Mouse (Mus musculus): ENCODE results near the gene Nlrp3.
"Not testable (repeated sequence)": the region's sequence is repeated elsewhere in the genome, so short reads cannot be mapped to it uniquely, and the experiment has no call there.

Gene Nlrp3

GRCm38 (mm10) chr11:59537218-59538130, 3.9 kb upstream of the Nlrp3 start:
- DNase-seq (ENCODE audit: low spot score in 2 of 2) = peak in 1 of 2 experiments; percentile 26

GRCm38 (mm10) chr11:59538387-59538786, 3.0 kb upstream of the Nlrp3 start:
- DNase-seq (ENCODE audit: low spot score in 2 of 2) = peak; percentile 44 to 77

- no peak for DNase-seq (ENCODE audit: low spot score in 2 of 2)
Measured at GRCm38 (mm10) chr11:59540123-59540522, 1.2 kb upstream of the Nlrp3 start.

- no peak for DNase-seq (ENCODE audit: low spot score in 2 of 2)
Measured at GRCm38 (mm10) chr11:59542442-59542841, 1.1 kb downstream of the Nlrp3 start.

- DNase-seq (ENCODE audit: low spot score in 2 of 2) = no peak
Measured at GRCm38 (mm10) chr11:59543376-59543775, 2.0 kb downstream of the Nlrp3 start.

- no peak for DNase-seq (ENCODE audit: low spot score in 2 of 2)
Measured at GRCm38 (mm10) chr11:59544005-59544404, 2.6 kb downstream of the Nlrp3 start.

- DNase-seq (ENCODE audit: low spot score in 2 of 2) = no peak
Measured at GRCm38 (mm10) chr11:59554127-59554526, 12.8 kb downstream of the Nlrp3 start.

- DNase-seq (ENCODE audit: low spot score in 2 of 2) = no peak
Measured at GRCm38 (mm10) chr11:59554535-59554934, 13.2 kb downstream of the Nlrp3 start.

GRCm38 (mm10) chr11:59560906-59561305, 19.5 kb downstream of the Nlrp3 start:
- DNase-seq (ENCODE audit: low spot score in 2 of 2) = no peak

GRCm38 (mm10) chr11:59562336-59562735, 21.0 kb downstream of the Nlrp3 start:
- DNase-seq (ENCODE audit: low spot score in 2 of 2) = no peak

- no peak for DNase-seq (ENCODE audit: low spot score in 2 of 2)
Measured at GRCm38 (mm10) chr11:59562837-59563236, 21.5 kb downstream of the Nlrp3 start.

GRCm38 (mm10) chr11:59569306-59569705, 27.9 kb downstream of the Nlrp3 start:
- no peak for DNase-seq (ENCODE audit: low spot score in 2 of 2)

GRCm38 (mm10) chr11:59575726-59576125, 34.4 kb downstream of the Nlrp3 start:
- no peak for DNase-seq (ENCODE audit: low spot score in 2 of 2)

- not testable (repeated sequence) for DNase-seq (ENCODE audit: low spot score in 2 of 2)
Measured at GRCm38 (mm10) chr11:59576135-59576534, 34.8 kb downstream of the Nlrp3 start, which contains the start of gene Olfr222. TSS of gene Olfr222 (minus strand) at chr11:59576235.

GRCm38 (mm10) chr11:59584539-59584938, 43.2 kb downstream of the Nlrp3 start:
- DNase-seq (ENCODE audit: low spot score in 2 of 2) = no peak

GRCm38 (mm10) chr11:59589496-59589895, 48.1 kb downstream of the Nlrp3 start:
- DNase-seq (ENCODE audit: low spot score in 2 of 2) = no peak

- no peak for DNase-seq (ENCODE audit: low spot score in 2 of 2)
Measured at GRCm38 (mm10) chr11:59593189-59593588, 51.8 kb downstream of the Nlrp3 start, which contains the start of gene Olfr223. TSS of gene Olfr223 (minus strand) at chr11:59593289.

- DNase-seq (ENCODE audit: low spot score in 2 of 2) = no peak
Measured at GRCm38 (mm10) chr11:59596091-59596490, 54.7 kb downstream of the Nlrp3 start.

GRCm38 (mm10) chr11:59596950-59597349, 55.6 kb downstream of the Nlrp3 start:
- no peak for DNase-seq (ENCODE audit: low spot score in 2 of 2)

- no peak for DNase-seq (ENCODE audit: low spot score in 2 of 2)
Measured at GRCm38 (mm10) chr11:59599211-59599610, 57.8 kb downstream of the Nlrp3 start.

GRCm38 (mm10) chr11:59600872-59601271, 59.5 kb downstream of the Nlrp3 start:
- DNase-seq (ENCODE audit: low spot score in 2 of 2) = peak in 1 of 2 experiments; percentile 9

GRCm38 (mm10) chr11:59602287-59602686, 60.9 kb downstream of the Nlrp3 start:
- DNase-seq (ENCODE audit: low spot score in 2 of 2) = no peak

- no peak for DNase-seq (ENCODE audit: low spot score in 2 of 2)
Measured at GRCm38 (mm10) chr11:59611646-59612045, 70.3 kb downstream of the Nlrp3 start.

All from urinary bladder, postnatal 36 days (tissue).